Mouse (Mus musculus) macrophage (primary cell): Measurements from ENCODE around the gene Styxl1. TPM values are rescaled to one million over a fixed set of nuclear protein-coding genes. Genes with fewer than 3 reads are reported as not detected.
A peak's percentile ranks its signal among the peaks of the same experiment; 100 is the strongest.

Experiments
- H3K27ac ChIP-seq: fragments of 350-480 bp; formaldehyde crosslinking; 2 replicates; pipeline ENCODE4 v1.9.0; 2021
- H3K36me3 ChIP-seq: fragments of 350-480 bp; formaldehyde crosslinking; 2 replicates; pipeline ENCODE4 v1.9.0; 2021; ENCODE audit errors: inconsistent target
- H3K4me3 ChIP-seq: fragments of 350-480 bp; formaldehyde crosslinking; 2 replicates; pipeline ENCODE4 v1.9.0; 2021; ENCODE audit errors: inconsistent target
- H3K79me2 ChIP-seq: fragments of 350-480 bp; formaldehyde crosslinking; 2 replicates; pipeline ENCODE4 v1.9.0; 2021; ENCODE audit errors: inconsistent target
- WGBS: methylation state at CpG from one replicate; pipeline ENCODE4 v1.1.7; 2026; ENCODE audit warnings: inconsistent platforms; ENCODE audit not compliant: missing documents; 5-methylcytosine and 5-hydroxymethylcytosine counted together
- polyA plus RNA-seq: library from polyadenylated mRNA; stranded (reverse); fragments of 250-400 nt; gene quantifications from 3 replicates; pipeline ENCODE4 v1.2.4, GENCODE M21; 2018; ENCODE audit warnings: inconsistent platforms
- total RNA-seq, 78 experiments: library from RNA; depleted of rRNA; stranded (reverse); fragments of 250-400 nt; gene quantifications; 1 replicate in 9 of 78; 2 replicates in 24 of 78; 3 replicates in 43 of 78; 4 replicates in 2 of 78; pipeline ENCODE4 v1.2.4; 2018; ENCODE audit warnings: inconsistent platforms in 56 of 78

Styxl1 gene
- total RNA-seq (2018; cell fraction: chromatin; rRNA removed) = not detected
- total RNA-seq (2018; cell fraction: cytosol; rRNA removed) = under 1 TPM in 5 of 26 experiments, not detected in 21; 0.13 to 0.24 (median 0.19) TPM
- total RNA-seq (2018; cell fraction: nucleus; rRNA removed) = not detected
- not detected in 3 replicates for polyA plus RNA-seq

GRCm38 (mm10) chr5:135777796-135778470 lies at the start of gene Styxl1:
Styxl1 (minus strand) TSS chr5:135778385.
- Histone ChIP-seq H3K79me2 (peaks cover 43% of the 10 kb centered on the region), H3K36me3 (peaks cover 2% of the 10 kb centered on the region; the same call in 1 of the 2 replicates), H3K27ac (peak within 1 kb of the TSS; percentile 70), H3K4me3 (peak within 1 kb of the TSS; percentile 94)
- WGBS = under 1% methylated on average over 45 of the region's 45 CpGs

- Histone ChIP-seq H3K36me3 (no peaks in the 10 kb centered on the region), H3K27ac (no peak overlapping the region), H3K4me3 (no peak overlapping the region), H3K79me2 (no peaks in the 10 kb centered on the region)
- 47% methylated on average over 6 of the region's 6 CpGs for WGBS
Measured at GRCm38 (mm10) chr5:135826225-135826624, 48.0 kb upstream of the Styxl1 start.

DNA sequence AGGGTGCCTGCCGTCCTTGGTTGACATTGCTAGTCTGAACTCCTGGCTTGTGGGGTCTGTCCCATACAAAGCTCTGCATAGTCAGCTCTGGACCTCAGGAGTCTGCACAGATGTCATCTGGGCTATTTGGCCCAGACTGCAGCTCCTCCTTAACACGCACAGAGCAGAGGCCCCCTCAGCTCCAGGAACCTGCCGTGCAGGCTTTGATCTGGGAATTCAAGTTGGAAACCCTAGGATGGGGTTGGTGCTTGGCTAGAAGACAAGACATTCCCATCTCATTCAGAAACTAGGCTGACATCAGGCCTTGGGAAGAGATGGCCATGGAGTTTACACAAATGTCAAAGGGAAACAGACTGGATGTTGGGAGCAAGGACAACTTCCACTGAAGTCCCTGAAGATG lies 46.3 kb upstream of the Styxl1 start:
- no peaks in the 10 kb centered on the region for H3K79me2 ChIP-seq
- no peaks in the 10 kb centered on the region for H3K36me3 ChIP-seq
- WGBS = 78% methylated on average over 3 of the region's 3 CpGs
- H3K27ac ChIP-seq = no peak overlapping the region
- no peak overlapping the region for H3K4me3 ChIP-seq

DNA sequence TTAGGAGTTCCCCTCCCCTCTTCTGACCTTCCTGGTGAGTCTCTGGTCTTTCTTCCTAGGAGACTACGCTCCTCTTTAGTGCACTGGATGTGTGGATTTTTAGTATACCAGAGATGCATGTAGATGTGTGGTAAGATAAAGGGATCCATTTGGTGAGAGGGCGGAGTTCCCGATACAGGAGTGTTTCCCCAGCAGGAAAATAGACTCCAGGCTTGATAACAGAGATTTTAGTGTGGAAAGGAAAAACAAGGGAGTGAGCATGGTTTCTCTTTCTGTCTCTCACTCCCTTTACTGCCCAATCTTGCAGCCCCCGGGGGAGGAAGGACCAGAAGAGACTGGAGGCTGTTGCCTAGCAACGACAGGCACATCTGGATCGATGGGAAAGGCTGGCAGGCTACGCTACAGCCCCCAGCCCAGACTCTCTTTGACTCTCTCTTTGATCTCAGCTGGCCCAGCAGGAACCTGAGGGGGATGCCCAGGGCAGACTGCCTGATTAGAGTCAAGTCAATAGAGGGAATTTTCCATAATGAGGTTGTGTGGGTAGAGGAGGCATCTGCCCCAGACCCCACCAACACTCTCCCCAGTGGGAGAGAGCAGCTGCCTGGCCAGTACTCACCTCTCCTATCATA lies 44.2 kb upstream of the Styxl1 start:
- Histone ChIP-seq H3K79me2 (no peaks in the 10 kb centered on the region), H3K27ac (no peak overlapping the region), H3K36me3 (no peaks in the 10 kb centered on the region), H3K4me3 (no peak overlapping the region)
- 26% methylated on average over 7 of the region's 7 CpGs for WGBS

DNA sequence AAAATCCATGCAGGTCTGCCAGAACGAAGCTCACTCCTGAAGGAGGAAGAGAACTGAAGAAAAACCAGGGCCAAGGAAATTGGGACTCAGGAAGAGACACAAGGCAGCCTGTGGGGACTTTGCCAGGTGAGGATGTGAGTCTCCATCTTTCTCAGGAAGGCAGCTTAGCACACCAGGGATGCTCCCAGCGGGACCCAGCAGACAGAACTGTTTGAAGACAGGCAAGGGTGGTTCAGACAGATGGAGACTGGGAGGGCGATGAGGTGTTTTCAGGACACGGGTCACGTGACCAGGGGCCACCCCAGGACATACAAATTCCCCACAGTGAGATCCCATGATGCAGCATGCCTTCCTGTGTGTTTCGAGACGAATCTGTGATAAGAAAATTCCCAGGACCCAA lies 40.3 kb upstream of the Styxl1 start:
- H3K4me3 ChIP-seq = no peak overlapping the region
- H3K36me3 ChIP-seq = no peaks in the 10 kb centered on the region
- H3K79me2 ChIP-seq = no peaks in the 10 kb centered on the region
- WGBS = 44% methylated on average over 7 of the region's 7 CpGs
- H3K27ac ChIP-seq = no peak overlapping the region

DNA sequence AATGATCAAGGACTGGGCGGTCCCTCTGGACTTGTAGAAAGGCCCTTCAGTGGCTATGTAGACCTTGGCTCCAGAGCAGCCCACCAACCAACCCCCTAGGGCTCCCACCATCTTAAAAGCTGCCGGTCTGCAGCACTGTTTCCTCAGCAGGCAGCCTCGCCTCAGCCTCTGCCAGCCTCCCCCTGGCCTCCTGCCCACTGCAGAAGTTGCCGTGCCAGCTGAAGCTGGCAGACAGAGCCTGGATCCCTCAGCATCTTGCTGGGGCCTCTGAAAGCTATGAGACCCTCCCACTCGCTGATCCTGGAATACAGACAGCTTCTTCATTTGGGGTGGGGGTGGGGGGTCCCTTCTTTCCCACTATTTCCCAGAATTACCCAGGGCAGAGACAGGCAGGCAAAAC lies 34.8 kb upstream of the Styxl1 start:
- Histone ChIP-seq H3K79me2 (no peaks in the 10 kb centered on the region), H3K36me3 (no peaks in the 10 kb centered on the region), H3K4me3 (no peak overlapping the region), H3K27ac (no peak overlapping the region)
- 62% methylated on average over 5 of the region's 5 CpGs for WGBS

DNA sequence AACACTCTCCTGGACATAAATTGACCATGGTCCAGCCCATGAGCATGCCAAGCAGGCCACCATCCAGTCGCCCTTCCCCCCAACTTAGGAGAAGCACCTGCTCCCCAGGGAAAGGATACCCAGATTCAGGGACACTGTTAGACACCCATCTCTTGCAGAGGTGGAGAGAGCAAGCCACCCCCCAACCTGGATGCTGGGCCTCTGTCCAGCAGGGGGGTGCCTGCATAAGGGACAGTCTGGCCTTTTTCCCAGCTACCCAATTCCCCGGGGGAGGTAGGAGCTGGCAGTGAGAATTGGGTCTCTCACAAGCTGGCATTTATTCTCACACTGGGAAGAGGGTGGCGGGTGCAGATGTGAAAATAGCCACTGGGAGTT lies 29.1 kb upstream of the Styxl1 start:
- no peaks in the 10 kb centered on the region for H3K79me2 ChIP-seq
- WGBS = 53% methylated on average over 3 of the region's 3 CpGs
- H3K27ac ChIP-seq = no peak overlapping the region
- no peaks in the 10 kb centered on the region for H3K36me3 ChIP-seq
- H3K4me3 ChIP-seq = no peak overlapping the region

DNA sequence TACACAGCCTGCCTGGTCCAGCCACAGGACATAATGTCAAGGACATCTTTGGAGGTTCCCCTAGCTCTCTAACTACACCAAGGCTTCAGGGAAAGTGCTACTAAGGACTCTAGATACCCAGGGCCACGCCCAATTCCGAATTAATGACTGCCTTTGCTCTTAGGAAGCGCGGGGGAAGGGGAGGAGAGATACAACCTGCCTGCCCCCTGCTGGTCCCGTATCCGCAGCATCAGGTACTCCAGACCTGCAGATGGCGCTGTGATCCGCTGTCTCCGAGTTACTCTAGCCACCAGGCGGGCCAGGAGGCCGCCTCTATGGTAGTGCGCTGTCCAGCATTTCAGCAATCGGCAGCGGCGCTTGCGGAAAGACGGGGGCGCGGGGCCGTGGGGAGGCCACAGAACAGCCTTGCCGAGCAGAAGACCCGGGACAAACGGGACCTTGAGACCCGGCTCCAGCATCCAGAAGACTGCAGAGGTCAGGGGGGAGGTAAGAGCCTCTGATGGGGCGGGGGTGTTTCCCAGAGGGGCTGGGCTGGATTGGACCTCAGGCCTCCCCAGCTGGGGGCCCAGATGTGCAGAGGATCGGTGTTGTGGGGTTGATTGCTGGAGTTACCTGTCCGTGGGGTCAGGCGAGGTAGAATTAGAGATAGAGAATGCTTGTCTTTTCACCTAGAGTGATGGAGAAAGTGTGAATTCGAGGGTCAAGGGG lies 28.5 kb upstream of the Styxl1 start, which contains the start of gene Srrm3:
Gene Srrm3, plus strand, starts transcription at position 336 of the 708 bp plus-strand sequence.
- H3K27ac ChIP-seq = no peak within 1 kb of the TSS
- no peaks in the 10 kb centered on the region for H3K79me2 ChIP-seq
- H3K36me3 ChIP-seq = no peaks in the 10 kb centered on the region
- H3K4me3 ChIP-seq = no peak within 1 kb of the TSS
- WGBS = 8% methylated on average over 29 of the region's 29 CpGs

GRCm38 (mm10) chr5:135804735-135805134 lies 26.6 kb upstream of the Styxl1 start:
- H3K4me3 ChIP-seq = no peak overlapping the region
- WGBS = 68% methylated on average over 2 of the region's 2 CpGs
- no peak overlapping the region for H3K27ac ChIP-seq
- H3K79me2 ChIP-seq = no peaks in the 10 kb centered on the region
- H3K36me3 ChIP-seq = no peaks in the 10 kb centered on the region

DNA sequence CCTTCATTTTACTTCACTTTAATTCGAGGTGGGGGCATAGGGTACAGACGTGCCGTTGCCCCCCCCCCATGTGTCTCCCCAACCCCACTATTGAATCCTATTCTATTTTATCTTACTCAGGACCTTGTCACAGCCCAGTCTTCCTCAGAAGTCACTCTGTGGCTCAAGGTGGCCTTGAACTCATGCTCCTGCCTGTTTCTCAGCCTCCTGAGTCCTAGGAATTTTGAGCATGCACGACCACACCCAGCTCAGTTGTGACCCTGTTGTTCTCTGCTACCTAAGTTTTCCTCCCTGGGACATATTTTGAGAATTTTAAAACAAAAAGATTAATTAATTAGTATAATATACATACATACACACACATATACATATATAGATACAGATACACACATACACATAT lies 25.5 kb upstream of the Styxl1 start:
- Histone ChIP-seq H3K4me3 (no peak overlapping the region), H3K27ac (no peak overlapping the region), H3K79me2 (no peaks in the 10 kb centered on the region), H3K36me3 (no peaks in the 10 kb centered on the region)
- WGBS = 82% methylated on average over 4 of the region's 4 CpGs

DNA sequence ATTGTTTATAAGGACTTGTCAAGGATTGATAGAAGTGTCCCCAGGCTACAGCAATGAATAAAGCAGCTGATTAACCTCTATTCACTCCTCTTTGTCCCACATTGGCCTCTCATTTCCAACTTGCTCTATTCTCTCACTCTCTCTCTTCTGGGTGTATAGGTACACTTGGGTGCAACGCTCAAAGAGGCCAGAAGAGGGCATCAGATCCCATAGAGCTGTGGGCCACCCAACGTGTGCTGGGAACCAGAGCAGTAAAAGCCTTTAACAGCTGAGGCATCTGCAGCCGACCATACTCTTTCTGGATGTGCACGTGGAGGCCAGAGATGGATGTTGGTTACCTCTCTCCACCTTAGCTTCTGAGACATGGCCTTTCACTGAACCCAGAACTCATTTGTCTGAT lies 24.9 kb upstream of the Styxl1 start:
- H3K36me3 ChIP-seq = no peaks in the 10 kb centered on the region
- H3K79me2 ChIP-seq = no peaks in the 10 kb centered on the region
- no peak overlapping the region for H3K4me3 ChIP-seq
- 71% methylated on average over 4 of the region's 4 CpGs for WGBS
- H3K27ac ChIP-seq = no peak overlapping the region

DNA sequence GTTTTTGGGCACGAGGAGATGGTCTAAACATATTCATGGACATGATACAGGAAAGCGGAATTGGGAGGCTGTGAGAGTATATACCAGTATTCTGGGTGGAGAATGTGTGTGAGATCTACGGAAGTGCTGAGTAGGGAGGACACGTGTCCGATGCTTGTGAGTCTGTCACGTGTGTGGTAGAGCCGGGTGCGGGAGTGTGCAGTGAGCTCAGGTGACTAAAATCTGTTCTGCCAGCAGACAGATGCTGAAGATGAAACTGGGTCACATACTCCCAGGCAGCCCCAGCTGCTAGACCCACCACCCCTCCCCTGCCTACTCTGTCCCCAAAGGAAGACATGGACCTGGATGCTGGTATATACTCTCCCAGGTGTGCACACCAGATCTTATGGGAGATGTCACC lies 24.5 kb upstream of the Styxl1 start:
- 94% methylated on average over 8 of the region's 8 CpGs for WGBS
- Histone ChIP-seq H3K36me3 (no peaks in the 10 kb centered on the region), H3K27ac (no peak overlapping the region), H3K4me3 (no peak overlapping the region), H3K79me2 (no peaks in the 10 kb centered on the region)

DNA sequence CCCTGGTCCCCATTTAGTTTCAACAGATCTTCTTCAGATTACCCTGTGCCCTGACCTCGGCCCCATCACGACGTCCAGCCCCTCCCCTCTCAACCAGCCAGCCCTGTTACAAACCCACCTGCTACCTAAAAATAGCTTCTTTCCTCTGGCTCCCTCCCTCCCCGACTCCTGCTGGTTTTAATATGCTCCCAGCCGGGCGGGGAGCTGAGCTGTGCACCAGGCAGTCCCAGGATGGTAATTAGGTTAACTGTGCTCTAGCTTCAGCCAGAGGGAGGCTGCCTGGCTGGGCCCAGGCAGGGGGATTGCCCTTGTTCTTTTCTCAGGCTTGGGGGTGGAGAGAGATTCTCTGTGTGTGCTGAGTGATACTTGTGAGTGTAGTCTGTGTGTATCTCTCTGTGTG lies 22.7 kb upstream of the Styxl1 start:
- H3K27ac ChIP-seq = no peak overlapping the region
- 6% methylated on average over 6 of the region's 6 CpGs for WGBS
- no peaks in the 10 kb centered on the region for H3K36me3 ChIP-seq
- no peak overlapping the region for H3K4me3 ChIP-seq
- no peaks in the 10 kb centered on the region for H3K79me2 ChIP-seq

GRCm38 (mm10) chr5:135799746-135800145 lies 21.6 kb upstream of the Styxl1 start:
- Histone ChIP-seq H3K27ac (no peak overlapping the region), H3K4me3 (no peak overlapping the region), H3K79me2 (no peaks in the 10 kb centered on the region), H3K36me3 (no peaks in the 10 kb centered on the region)
- whole genome bisulfite sequencing = 39% methylated on average over 4 of the region's 4 CpGs

DNA sequence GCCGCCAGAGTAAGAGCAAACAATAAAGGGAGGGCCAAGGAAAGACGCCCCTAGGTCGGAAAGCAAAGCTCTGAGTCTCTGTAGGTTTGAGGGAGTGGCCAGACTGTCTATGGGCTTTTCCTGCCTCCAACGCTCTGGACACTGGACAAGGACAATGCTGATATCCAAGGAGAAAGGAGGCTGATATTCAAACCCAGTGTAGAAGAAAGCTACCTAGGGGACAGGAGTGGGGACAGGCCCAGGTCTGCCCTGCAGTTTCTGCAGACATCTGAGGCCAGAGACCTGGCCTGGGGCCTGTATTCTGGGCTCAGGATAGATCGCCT lies 16.6 kb upstream of the Styxl1 start:
- Histone ChIP-seq H3K4me3 (no peak overlapping the region), H3K79me2 (no peaks in the 10 kb centered on the region), H3K27ac (no peak overlapping the region), H3K36me3 (peaks cover 18% of the 10 kb centered on the region)
- 27% methylated on average over 5 of the region's 5 CpGs for WGBS
